Mouse (Mus musculus) hindbrain, embryonic 10.5 days (tissue): ENCODE data around the gene Smyd1. TPM values are rescaled to one million over a fixed set of nuclear protein-coding genes. Genes with fewer than 3 reads are reported as not detected.
"Not testable (repeated sequence)": the region's sequence is repeated elsewhere in the genome, so short reads cannot be mapped to it uniquely, and the experiment has no call there.

Experiments used
- DNase-seq: peaks from one replicate; pipeline ENCODE4 v3.0.0-alpha.2; 2017; ENCODE audit warnings: low spot score
- H3K27ac ChIP-seq: fragments of 300-500 bp; sonication (generic); 2 replicates; pipeline ENCODE4 v1.5.1; 2016; ENCODE audit warnings: mild to moderate bottlenecking, moderate library complexity
- H3K27me3 ChIP-seq: fragments of 300-500 bp; sonication (generic); 2 replicates; pipeline ENCODE4 v1.6.1; 2016; ENCODE audit warnings: mild to moderate bottlenecking; ENCODE audit not compliant: poor library complexity, insufficient read depth, severe bottlenecking
- H3K36me3 ChIP-seq: fragments of 300-500 bp; sonication (generic); 2 replicates; pipeline ENCODE4 v1.6.1; 2016; ENCODE audit warnings: mild to moderate bottlenecking, moderate library complexity
- H3K4me1 ChIP-seq: fragments of 300-500 bp; sonication (generic); replicated peaks from 2 replicates; pipeline ENCODE4 v1.6.1; 2016; ENCODE audit warnings: mild to moderate bottlenecking
- H3K4me3 ChIP-seq: fragments of 300-500 bp; sonication (generic); 2 replicates; pipeline ENCODE4 v1.5.1; 2016; ENCODE audit warnings: mild to moderate bottlenecking, moderate library complexity
- H3K9me3 ChIP-seq: fragments of 300-500 bp; sonication (generic); 2 replicates; pipeline ENCODE4 v1.6.1; 2016; ENCODE audit warnings: mild to moderate bottlenecking, moderate library complexity
- WGBS: fragments of 180-500 bp; shearing (Covaris S2); methylation state at CpG from one replicate; pipeline ENCODE4 v1.1.7; 2016; 5-methylcytosine and 5-hydroxymethylcytosine counted together
- polyA plus RNA-seq: library from polyadenylated mRNA; unstranded; fragments of >200 nt; fragmentation: Nextera tagmentation; extraction: Ambion mirVana; gene quantifications from 2 replicates; pipeline ENCODE4 v1.2.1, GENCODE M21; 2016

Gene Smyd1
- polyA plus RNA-seq, 1 experiment from 2014 or later = 0.14 TPM

DNA sequence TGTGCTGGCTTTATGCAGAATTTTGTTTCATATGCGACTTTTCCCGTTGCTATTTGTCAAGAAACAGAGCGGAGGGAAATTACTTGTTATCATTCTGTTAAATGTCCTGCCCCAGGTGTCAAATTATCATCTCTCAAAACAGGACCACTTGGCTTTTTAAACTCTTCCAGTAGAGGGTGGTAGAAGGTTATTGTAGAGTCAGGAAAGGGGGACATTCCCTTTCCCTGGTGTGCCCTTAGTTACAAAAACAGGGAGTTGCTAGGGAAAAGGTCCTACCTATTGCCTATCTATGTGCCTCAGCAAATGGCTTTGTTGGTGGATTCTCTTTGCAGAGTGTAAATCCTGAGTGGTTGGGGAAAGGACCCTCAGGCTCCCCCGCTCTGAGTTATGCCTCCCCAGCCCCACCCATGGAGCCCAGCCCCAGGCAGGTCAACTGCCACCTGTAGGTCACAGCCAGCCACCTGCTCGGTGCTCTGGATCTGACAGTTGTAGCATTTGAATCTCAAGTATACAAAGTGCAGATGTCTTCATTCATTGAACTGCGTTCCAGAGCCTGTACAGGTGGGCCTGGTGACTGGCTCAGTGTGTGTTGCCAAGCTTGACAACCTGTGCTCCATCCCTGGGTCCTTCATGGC lies 19.8 kb downstream of the Smyd1 start:
- Histone ChIP-seq H3K27ac (no peak overlapping the region), H3K4me3 (no peak overlapping the region), H3K4me1 (no peaks in the 10 kb centered on the region), H3K27me3 (no peaks in the 10 kb centered on the region), H3K36me3 (no peaks in the 10 kb centered on the region), H3K9me3 (no peaks in the 10 kb centered on the region)
- WGBS = 72% methylated on average over 6 of the region's 6 CpGs
- DNase-seq = no peak

DNA sequence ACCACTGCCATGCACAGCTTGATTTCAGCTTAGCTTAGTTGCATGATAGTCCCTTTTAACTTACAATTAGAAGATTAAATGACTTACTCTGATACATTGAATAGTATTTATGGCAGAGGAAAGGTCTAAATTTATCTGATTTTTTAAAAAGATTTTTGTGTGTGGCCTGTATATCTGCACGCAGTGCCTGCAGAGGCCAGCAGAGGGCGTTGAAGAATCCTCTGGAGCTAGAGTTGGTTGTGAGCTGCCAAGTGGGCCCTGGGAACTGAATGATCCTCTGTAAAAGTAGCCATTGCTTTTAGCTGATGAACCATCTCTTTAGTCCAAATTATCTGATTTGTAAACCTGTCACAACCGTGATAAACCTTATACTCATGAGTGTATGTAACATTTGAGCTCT lies 23.3 kb downstream of the Smyd1 start:
- WGBS = 34% methylated on average over 3 of the region's 3 CpGs
- H3K9me3 ChIP-seq = no peaks in the 10 kb centered on the region
- H3K27ac ChIP-seq = no peak overlapping the region
- no peaks in the 10 kb centered on the region for H3K27me3 ChIP-seq
- peak; percentile 47 for DNase-seq
- no peak overlapping the region for H3K4me3 ChIP-seq
- H3K36me3 ChIP-seq = no peaks in the 10 kb centered on the region
- H3K4me1 ChIP-seq = no peaks in the 10 kb centered on the region

DNA sequence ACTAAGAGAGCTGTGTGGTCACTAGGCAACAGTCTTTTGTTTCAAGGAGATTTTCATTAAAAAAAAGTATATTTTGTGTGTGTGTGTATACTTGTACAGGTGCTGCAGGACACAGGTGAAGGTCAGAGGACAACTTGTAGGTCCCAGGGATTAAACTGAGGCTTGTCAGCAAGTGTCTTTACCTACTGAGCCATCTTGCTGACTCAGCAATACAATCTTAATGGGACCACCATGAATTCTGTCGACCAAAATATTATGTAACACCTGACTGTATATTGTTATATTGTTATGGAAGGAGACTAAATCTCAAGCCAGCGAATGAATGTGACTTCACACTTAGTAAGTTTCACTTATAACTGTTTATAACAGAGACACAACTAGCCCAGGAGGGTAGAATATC lies 24.0 kb downstream of the Smyd1 start:
- no peak for DNase-seq
- H3K27ac ChIP-seq = no peak overlapping the region
- H3K4me3 ChIP-seq = no peak overlapping the region
- H3K9me3 ChIP-seq = no peaks in the 10 kb centered on the region
- H3K36me3 ChIP-seq = no peaks in the 10 kb centered on the region
- 72% methylated on average over 2 of the region's 2 CpGs for WGBS
- H3K4me1 ChIP-seq = no peaks in the 10 kb centered on the region
- H3K27me3 ChIP-seq = no peaks in the 10 kb centered on the region

- Histone ChIP-seq H3K4me1 (no peaks in the 10 kb centered on the region), H3K9me3 (no peaks in the 10 kb centered on the region), H3K36me3 (no peaks in the 10 kb centered on the region), H3K27me3 (no peaks in the 10 kb centered on the region), H3K4me3 (no peak overlapping the region), H3K27ac (no peak overlapping the region)
- DNase-seq = no peak
- 70% methylated on average over 6 of the region's 6 CpGs for WGBS
Measured at GRCm38 (mm10) chr6:71295303-71295702, 26.7 kb downstream of the Smyd1 start.

DNA sequence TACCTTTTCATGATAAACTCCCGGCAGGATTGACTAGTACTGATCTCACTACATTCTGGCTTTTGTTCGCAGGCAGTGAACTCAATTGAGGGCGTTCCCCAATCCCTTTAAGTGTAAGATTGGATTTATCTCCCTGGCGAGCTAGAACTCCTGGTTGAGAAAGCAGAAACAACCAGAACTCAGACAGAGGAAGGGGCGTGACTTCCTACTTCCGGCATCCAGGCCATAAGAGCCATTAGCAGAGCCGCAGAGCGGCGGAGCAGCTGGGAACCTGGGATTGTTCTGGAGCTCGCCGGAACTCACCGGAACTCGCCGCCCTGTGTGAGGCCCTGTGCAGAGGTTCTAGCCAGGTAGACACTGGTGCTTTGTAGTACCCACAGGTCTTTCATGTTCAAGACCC lies 28.5 kb downstream of the Smyd1 start:
- no peak overlapping the region for H3K4me3 ChIP-seq
- 89% methylated on average over 14 of the region's 14 CpGs for WGBS
- H3K27ac ChIP-seq = no peak overlapping the region
- H3K4me1 ChIP-seq = no peaks in the 10 kb centered on the region
- H3K27me3 ChIP-seq = no peaks in the 10 kb centered on the region
- H3K36me3 ChIP-seq = no peaks in the 10 kb centered on the region
- H3K9me3 ChIP-seq = no peaks in the 10 kb centered on the region
- no peak for DNase-seq

DNA sequence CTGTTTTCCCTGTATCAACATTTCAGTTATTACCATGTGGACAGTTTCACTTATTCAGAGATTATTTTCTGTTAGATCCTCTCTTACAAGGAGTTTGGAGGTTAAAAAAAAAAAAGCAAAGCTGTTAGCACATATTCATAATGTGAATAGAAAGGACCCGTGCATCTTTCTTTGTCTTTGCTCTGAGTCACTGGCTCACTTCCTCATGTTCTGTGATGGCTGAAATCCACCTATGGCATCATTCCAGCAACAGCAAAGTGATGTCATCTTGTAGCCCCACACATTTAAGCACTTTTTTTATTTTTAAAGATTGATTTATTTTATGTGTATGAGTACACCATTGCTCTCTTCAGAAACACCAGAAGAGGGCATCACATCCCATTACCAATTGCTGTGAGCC lies 42.6 kb downstream of the Smyd1 start:
- 88% methylated on average over 1 of the region's 1 CpGs for WGBS
- Histone ChIP-seq H3K4me1 (no peaks in the 10 kb centered on the region), H3K4me3 (no peak overlapping the region), H3K27ac (no peak overlapping the region), H3K9me3 (no peaks in the 10 kb centered on the region), H3K36me3 (peaks cover 11% of the 10 kb centered on the region), H3K27me3 (no peaks in the 10 kb centered on the region)
- no peak for DNase-seq

GRCm38 (mm10) chr6:71274621-71275020 lies 47.4 kb downstream of the Smyd1 start:
- Histone ChIP-seq H3K9me3 (no peaks in the 10 kb centered on the region), H3K36me3 (no peaks in the 10 kb centered on the region), H3K27ac (no peak overlapping the region), H3K27me3 (no peaks in the 10 kb centered on the region), H3K4me1 (peaks cover 15% of the 10 kb centered on the region), H3K4me3 (no peak overlapping the region)
- WGBS = 88% methylated on average over 1 of the region's 1 CpGs
- DNase-seq = no peak

GRCm38 (mm10) chr6:71273715-71274114 lies 48.3 kb downstream of the Smyd1 start:
- WGBS = 91% methylated on average over 1 of the region's 1 CpGs
- H3K4me1 ChIP-seq = peaks cover 15% of the 10 kb centered on the region
- H3K27ac ChIP-seq = no peak overlapping the region
- no peaks in the 10 kb centered on the region for H3K9me3 ChIP-seq
- H3K4me3 ChIP-seq = no peak overlapping the region
- DNase-seq = no peak
- no peaks in the 10 kb centered on the region for H3K27me3 ChIP-seq
- H3K36me3 ChIP-seq = no peaks in the 10 kb centered on the region

- Histone ChIP-seq H3K36me3 (no peaks in the 10 kb centered on the region), H3K27ac (peak overlapping the region; percentile 99), H3K27me3 (no peaks in the 10 kb centered on the region), H3K4me3 (peak overlapping the region; percentile 95), H3K9me3 (no peaks in the 10 kb centered on the region), H3K4me1 (peaks cover 15% of the 10 kb centered on the region)
- no peak for DNase-seq
- under 1% methylated on average over 11 of the region's 11 CpGs for WGBS
Measured at GRCm38 (mm10) chr6:71272316-71272741, 49.7 kb downstream of the Smyd1 start.

- Histone ChIP-seq H3K4me3 (peak within 1 kb of the TSS; percentile 95), H3K4me1 (peaks cover 15% of the 10 kb centered on the region), H3K36me3 (no peaks in the 10 kb centered on the region), H3K27me3 (no peaks in the 10 kb centered on the region), H3K9me3 (no peaks in the 10 kb centered on the region), H3K27ac (peak within 1 kb of the TSS; percentile 99)
- peak; percentile 97 for DNase-seq
- under 1% methylated on average over 82 of the region's 84 CpGs for WGBS
Measured at GRCm38 (mm10) chr6:71271389-71272315, 50.4 kb downstream of the Smyd1 start, which contains the start of gene Krcc1. TSS of gene Krcc1 (plus strand) at chr6:71271677.

DNA sequence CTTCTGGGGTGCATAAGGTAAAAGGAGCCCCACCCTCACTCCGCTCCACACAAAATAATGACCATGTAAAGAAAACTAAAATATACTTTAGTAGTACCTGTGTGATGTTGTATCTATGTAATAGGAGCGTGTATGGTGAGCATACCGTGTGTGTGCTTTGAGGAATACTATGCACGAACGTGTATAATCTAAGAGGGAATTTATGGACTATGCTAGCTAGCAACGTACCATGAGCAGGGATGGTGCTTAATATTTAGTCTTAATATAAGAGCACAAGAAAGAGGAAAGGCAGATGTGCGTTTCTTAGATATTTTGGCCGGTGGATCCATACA lies 51.0 kb downstream of the Smyd1 start:
- 3% methylated on average over 8 of the region's 8 CpGs for WGBS
- no peaks in the 10 kb centered on the region for H3K36me3 ChIP-seq

GRCm38 (mm10) chr6:71270301-71271056 lies 51.6 kb downstream of the Smyd1 start:
- WGBS = 38% methylated on average over 14 of the region's 14 CpGs
- H3K4me3 ChIP-seq = peak overlapping the region; percentile 95
- H3K27ac ChIP-seq = peak overlapping the region; percentile 99
- H3K9me3 ChIP-seq = no peaks in the 10 kb centered on the region
- H3K4me1 ChIP-seq = peaks cover 15% of the 10 kb centered on the region
- peak; percentile 64 for DNase-seq
- H3K36me3 ChIP-seq = no peaks in the 10 kb centered on the region
- H3K27me3 ChIP-seq = no peaks in the 10 kb centered on the region

More for the DNA sequence above, 51.0 kb downstream of the Smyd1 start:
- H3K9me3 ChIP-seq = no peaks in the 10 kb centered on the region
- H3K27ac ChIP-seq = peak overlapping the region; percentile 99
- peak overlapping the region; percentile 95 for H3K4me3 ChIP-seq
- H3K4me1 ChIP-seq = peaks cover 15% of the 10 kb centered on the region
- no peaks in the 10 kb centered on the region for H3K27me3 ChIP-seq
- DNase-seq = no peak

DNA sequence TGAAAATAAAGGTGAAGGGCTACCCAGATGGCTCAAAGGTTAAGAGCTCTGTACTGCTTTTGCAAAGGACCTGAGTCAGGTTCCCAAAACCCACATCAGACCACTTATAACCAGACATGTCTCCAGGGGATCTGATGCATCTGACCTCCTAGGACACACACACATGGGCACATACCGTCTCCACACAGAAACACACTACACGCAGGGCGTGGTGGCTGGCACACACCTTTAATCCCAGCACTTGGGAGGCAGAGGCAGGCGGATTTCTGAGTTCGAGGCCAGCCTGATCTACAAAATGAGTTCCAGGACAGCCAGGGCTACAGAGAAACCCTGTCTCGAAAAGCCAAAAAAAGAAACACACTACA lies 52.4 kb downstream of the Smyd1 start:
- H3K27ac ChIP-seq, H3K4me3 ChIP-seq, H3K36me3 ChIP-seq, H3K9me3 ChIP-seq, H3K27me3 ChIP-seq, DNase-seq: not testable (repeated sequence)
- WGBS = 93% methylated on average over 6 of the region's 6 CpGs
- peaks cover 15% of the 10 kb centered on the region for H3K4me1 ChIP-seq
